ENCODE assay signal across 8 mouse cellular contexts in the genomic region with DNA sequence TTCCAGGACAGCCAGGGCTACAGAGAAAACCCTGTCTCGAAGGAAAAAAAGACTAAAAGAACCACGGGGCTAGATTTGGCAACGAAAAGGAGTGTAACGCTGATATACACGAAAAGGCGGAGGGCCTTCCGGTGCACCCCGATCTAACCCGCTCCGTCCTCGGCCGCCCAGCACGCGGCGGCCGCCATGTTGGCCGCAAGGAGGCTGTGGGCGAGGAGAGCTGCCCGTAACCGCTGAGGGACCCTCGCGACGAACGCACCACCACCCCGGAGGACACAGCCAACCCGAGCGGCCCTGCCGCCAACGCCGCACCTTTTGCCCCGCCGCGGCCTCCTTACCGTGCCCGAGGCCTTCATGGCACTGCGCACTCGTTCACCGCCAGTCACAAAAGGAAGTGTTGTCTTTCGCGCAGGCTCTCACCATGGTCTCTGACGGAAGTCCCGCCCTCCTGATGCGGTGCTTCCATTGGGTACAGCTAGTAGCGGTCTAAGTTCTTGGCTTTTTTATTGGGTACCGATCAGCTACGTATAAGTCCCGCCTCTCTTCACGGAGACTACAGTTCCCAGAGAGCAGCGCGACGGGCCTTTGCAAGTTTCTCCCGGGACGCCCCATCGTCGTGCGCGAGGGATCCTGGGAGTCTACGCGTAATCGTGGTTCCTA. TPM values are rescaled to one million over a fixed set of nuclear protein-coding genes. Genes with fewer than 3 reads are reported as not detected.
DNase-seq lines count a peak whose midpoint lies in the region; ATAC-seq and TF ChIP-seq lines count a peak whose summit lies in the region.

Rpl18a (minus strand) TSS at position 392 of the 660 bp plus-strand sequence.

- peak; percentile 97 for DNase-seq in ES-E14 (ENCODE audit: low read depth, low spot score)
- peak; percentile 97 for DNase-seq in cerebellum, adult 11-12 months
- peak; percentile 95 for DNase-seq in heart, postnatal 25 days (ENCODE audit: low spot score)
- DNase-seq in layer of hippocampus, adult 18-20 months (ENCODE audit: low spot score in 2 of 2): peak; percentile 96 to 99
- peak; percentile 94 for DNase-seq in lung, adult 2 months
- peak; percentile 93 to 97 for DNase-seq in thymus, adult 18-20 months

- H3K27ac ChIP-seq in ES-E14 (ENCODE audit: insufficient read depth, low read depth, low read length, poor library complexity, severe bottlenecking): peak within 1 kb of the TSS; percentile 96
- peak within 1 kb of the TSS; percentile 75 for H3K27ac ChIP-seq in forebrain, embryonic 15.5 days (replicated peaks)

- peaks cover 30% of the 10 kb centered on the region for H3K36me3 ChIP-seq in ES-E14 (ENCODE audit: control insufficient read depth, insufficient read depth, low read length, poor library complexity, severe bottlenecking)
- peaks cover 30% of the 10 kb centered on the region for H3K36me3 ChIP-seq in forebrain, embryonic 15.5 days

- no peak for TF ChIP-seq CTCF in lung, adult 2 months (IDR thresholded peaks at IDR 0.05; ENCODE audit: insufficient read depth, low read length)

- intact Hi-C loops in heart, postnatal 25 days (cut with DNase I): loop anchor here (10.0 kb wide), 1 partner anchor 578 kb away; no protein-coding TSS in a partner anchor

- peak within 1 kb of the TSS; percentile 82 to 98 for H3K4me3 ChIP-seq in ES-E14 (ENCODE audit: insufficient read depth in 1 of 2, low read depth in 1 of 2, low read length in 2 of 2, poor library complexity in 1 of 2, severe bottlenecking in 1 of 2)
- peak within 1 kb of the TSS; percentile 64 for H3K4me3 ChIP-seq in forebrain, embryonic 15.5 days
- peak within 1 kb of the TSS; percentile 85 for H3K4me3 ChIP-seq in lung, adult 2 months (replicated peaks; ENCODE audit: extremely low read depth, low read depth, low read length)

- peak within 1 kb of the TSS; percentile 73 for H3K4me2 ChIP-seq in forebrain, embryonic 15.5 days (replicated peaks)

- H3K4me1 ChIP-seq in ES-E14 (ENCODE audit: control insufficient read depth in 2 of 2, insufficient read depth in 2 of 2, low read length in 2 of 2, poor library complexity in 1 of 2): peaks cover 0 to 11% of the 10 kb centered on the region in 2 experiments; a peak in 1 of 4 replicates
- H3K4me1 ChIP-seq in forebrain, embryonic 15.5 days: peaks cover 23% of the 10 kb centered on the region
- H3K4me1 ChIP-seq in lung, adult 2 months (ENCODE audit: control insufficient read depth, insufficient read depth, low read length): peaks cover 3% of the 10 kb centered on the region

- H3K9me3 ChIP-seq in ES-E14 (ENCODE audit: control insufficient read depth, insufficient read depth, low read depth, low read length): no peaks in the 10 kb centered on the region
- no peaks in the 10 kb centered on the region for H3K9me3 ChIP-seq in forebrain, embryonic 15.5 days

- under 1% methylated on average over 60 of the region's 60 CpGs for WGBS in forebrain, embryonic 15.5 days
- under 1% methylated on average over 60 of the region's 60 CpGs for WGBS in lung, adult 2 months

- ATAC-seq in forebrain, embryonic 15.5 days (replicated peaks): peak; percentile 99
- ATAC-seq in neutrophil, adult 5-6 weeks (ENCODE audit: extremely low read depth, insufficient number of reproducible peaks, low FRiP score, poor library complexity, severe bottlenecking): peak; percentile 91

- peak; percentile 97 for TF ChIP-seq POLR2A in lung, adult 2 months (IDR thresholded peaks at IDR 0.05; ENCODE audit: borderline replicate concordance, extremely low read depth, low read depth, low read length)

- H3K27me3 ChIP-seq in forebrain, embryonic 15.5 days: peaks cover 25% of the 10 kb centered on the region

- in situ Hi-C loops in ES-E14 (cut with MboI; ENCODE audit: low sequenced_read_pairs in 2 of 2, unreplicated experiment in 2 of 2): no loop called here

- peak within 1 kb of the TSS; percentile 100 for H3K9ac ChIP-seq in ES-E14 (ENCODE audit: insufficient read depth, low read depth, low read length, poor library complexity, severe bottlenecking)
- peak within 1 kb of the TSS; percentile 85 for H3K9ac ChIP-seq in forebrain, embryonic 15.5 days (replicated peaks)

TF ChIP-seq in ES-E14, 5 proteins besides CTCF, POLR2A, EP300 and RAD21:
- TF ChIP-seq ZC3H11A (IDR thresholded peaks at IDR 0.05; ENCODE audit: borderline replicate concordance, low read depth, low read length): no peak
- TF ChIP-seq MAFK (IDR thresholded peaks at IDR 0.05; ENCODE audit: insufficient read depth, low read depth, low read length): no peak
- TF ChIP-seq CHD2 (IDR thresholded peaks at IDR 0.05; ENCODE audit: low read depth, low read length): peak; percentile 84
- TF ChIP-seq HCFC1 (IDR thresholded peaks at IDR 0.05; ENCODE audit: borderline replicate concordance, insufficient read depth, low read length): peak; percentile 88
- TF ChIP-seq ZNF384 (IDR thresholded peaks at IDR 0.05; ENCODE audit: low read depth, low read length): no peak

RNA-seq across cellular contexts. Expression of gene Rpl18a, which starts in this region (rescaled TPM):
- total RNA-seq in ES-E14 (2012; rRNA removed): 2,806 and 2,972 TPM in 2 replicates
- 2,771 and 2,787 TPM in 2 replicates for polyA plus RNA-seq in forebrain, embryonic 15.5 days (2015; fragmentation: Nextera tagmentation; extraction: Ambion mirVana)
- 100 to 1,000 TPM; 838 to 880 TPM for total RNA-seq in heart, postnatal 25 days (2021)
- 100 to 1,000 TPM; 713 to 785 TPM for total RNA-seq in layer of hippocampus, adult 18-20 months (2021)
- 3,384 and 4,193 TPM in 2 replicates for polyA plus RNA-seq in lung, adult 2 months (2012; rRNA removed)
- 1,826 and 2,087 TPM in 2 replicates for total RNA-seq in neutrophil, adult 5-6 weeks (2017)

Comparison
In these comparisons a context has a peak if more than half of its experiments do, and no peak if none do; other contexts are left out.
1. Peak in every context shown above with its lines: DNase-seq, ATAC-seq, H3K4me3 ChIP-seq and H3K27ac ChIP-seq.